Mouse (Mus musculus) left cerebral cortex, adult 11 months (tissue): ENCODE measurements around the gene Dyrk1a.

Source experiments
- DNase-seq: peaks from one replicate; pipeline ENCODE4 v3.0.0; 2022; ENCODE audit warnings: low spot score

The Dyrk1a gene

DNA sequence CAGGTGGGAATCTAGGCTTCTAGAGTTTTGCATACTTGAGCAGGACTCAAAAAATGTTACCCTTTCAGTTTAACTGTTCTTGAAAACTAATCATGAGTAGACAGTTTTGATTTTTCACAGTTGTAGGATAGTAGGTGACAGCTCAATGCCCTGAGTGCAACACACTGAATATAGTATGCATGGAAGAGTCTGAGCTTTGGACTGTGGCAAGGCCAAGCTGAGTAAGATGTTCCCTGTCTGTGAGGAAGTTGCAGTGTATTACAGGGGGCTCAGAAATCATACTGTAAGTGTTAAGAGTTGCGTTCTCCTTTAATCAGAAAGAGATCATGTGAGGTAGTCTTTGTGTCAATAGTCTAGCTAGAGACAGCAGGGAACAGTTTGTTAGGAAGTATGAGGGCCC is 20.4 kb downstream of the Dyrk1a start:
- no peak for DNase-seq

DNA sequence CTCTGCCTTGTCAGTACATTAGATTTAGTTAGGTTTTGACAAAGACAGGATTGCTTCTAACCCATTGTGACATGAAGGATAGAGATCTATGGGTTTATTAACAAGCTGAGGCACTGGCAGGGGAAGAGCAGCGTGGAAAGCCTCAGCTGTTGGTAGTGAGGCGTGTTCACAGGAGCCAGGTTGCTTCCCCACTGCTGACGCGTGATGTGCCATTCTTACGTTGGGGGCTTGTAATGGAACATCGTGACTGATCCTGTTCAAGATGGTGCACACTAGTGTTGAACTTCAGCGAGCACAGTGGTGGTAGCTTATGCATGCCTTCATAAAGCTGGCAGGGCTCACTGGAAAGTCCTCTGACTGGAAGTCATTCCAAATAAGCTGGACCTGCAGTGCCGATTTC is 21.2 kb downstream of the Dyrk1a start:
- no peak for DNase-seq

GRCm38 (mm10) chr16:94591536-94591935 is 21.7 kb downstream of the Dyrk1a start:
- no peak for DNase-seq

DNA sequence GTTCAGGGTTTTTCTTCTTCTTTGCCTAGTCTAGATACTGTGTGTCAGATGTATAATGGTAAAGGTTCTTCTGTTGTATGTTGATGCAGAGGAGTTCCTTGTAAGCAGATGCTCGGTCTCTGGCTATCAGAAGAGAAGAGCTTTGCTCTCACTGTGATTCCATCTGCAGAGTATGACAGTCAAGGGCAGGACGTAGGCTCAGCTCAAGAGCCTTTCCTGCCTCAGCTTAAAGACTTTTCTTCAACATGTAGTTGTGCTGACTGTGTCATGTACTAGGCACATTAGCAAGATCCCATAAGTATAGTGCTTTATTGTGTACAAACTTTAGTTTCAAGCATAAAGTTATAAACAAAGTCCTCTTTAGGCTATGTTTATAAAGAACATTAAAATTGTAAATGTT is 26.8 kb downstream of the Dyrk1a start:
- no peak for DNase-seq

DNA sequence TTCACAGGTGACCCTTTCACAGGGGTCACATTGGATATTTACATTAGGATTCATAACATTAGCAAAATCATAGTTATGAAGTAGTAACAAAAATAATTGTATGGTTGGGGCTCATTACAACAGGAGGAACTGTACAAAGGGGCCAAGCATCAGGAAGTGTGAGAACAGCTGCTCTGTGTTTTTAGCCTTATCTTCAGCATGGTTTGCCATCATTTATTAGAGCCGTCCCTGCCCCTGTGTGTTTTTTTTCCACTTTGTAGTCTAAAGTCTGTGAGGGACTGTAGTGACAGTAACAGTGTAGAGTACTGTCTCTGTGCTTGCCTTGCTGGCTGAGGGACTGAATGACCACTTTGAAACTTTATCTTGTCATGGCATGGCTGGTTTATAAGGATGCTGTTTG is 27.8 kb downstream of the Dyrk1a start:
- DNase-seq = no peak

- no peak for DNase-seq
Measured at GRCm38 (mm10) chr16:94599977-94600724, 30.3 kb downstream of the Dyrk1a start.

- no peak for DNase-seq
Measured at GRCm38 (mm10) chr16:94601089-94601488, 31.3 kb downstream of the Dyrk1a start.

GRCm38 (mm10) chr16:94601540-94601953 is 31.7 kb downstream of the Dyrk1a start:
- DNase-seq = peak; percentile 32

GRCm38 (mm10) chr16:94602188-94602587 is 32.4 kb downstream of the Dyrk1a start:
- no peak for DNase-seq

DNA sequence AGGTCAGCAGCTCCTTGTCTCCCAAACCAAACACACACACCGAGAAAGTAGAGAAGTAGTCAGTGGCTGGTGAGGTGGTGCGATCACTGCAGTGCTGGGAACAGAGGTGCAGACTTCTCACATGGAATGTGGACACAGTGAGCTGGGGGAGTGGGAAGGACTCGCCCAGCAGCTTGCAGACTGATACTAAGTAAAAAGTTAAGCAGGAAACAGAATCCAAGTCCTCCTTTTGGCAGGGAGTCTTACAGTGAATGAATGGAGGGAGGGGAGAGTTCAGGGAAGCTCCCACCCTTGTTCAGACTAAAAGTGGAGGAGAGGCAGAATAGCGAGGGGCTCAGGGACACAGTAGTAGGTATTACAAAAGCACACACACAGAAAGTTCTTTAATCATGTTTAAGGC is 32.9 kb downstream of the Dyrk1a start:
- no peak for DNase-seq

DNA sequence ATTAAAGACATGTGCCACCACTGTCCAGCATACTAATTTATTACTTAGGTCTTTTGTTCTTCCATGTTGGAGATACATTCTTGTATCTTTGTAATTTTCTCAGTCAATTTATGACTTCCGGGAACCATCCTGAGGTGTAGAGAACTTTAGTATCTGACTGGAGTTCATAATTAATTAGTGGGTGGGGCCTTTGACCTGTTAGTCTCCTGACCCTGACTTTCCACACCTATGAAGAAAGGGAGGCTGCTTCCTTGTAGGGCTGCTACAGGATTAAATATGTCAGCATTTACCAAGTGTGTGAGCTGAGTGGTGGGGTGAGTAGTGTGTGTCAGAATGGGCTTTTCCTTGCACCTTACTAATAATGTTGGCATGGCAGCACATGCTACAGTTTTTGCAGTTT is 36.4 kb downstream of the Dyrk1a start:
- no peak for DNase-seq

DNA sequence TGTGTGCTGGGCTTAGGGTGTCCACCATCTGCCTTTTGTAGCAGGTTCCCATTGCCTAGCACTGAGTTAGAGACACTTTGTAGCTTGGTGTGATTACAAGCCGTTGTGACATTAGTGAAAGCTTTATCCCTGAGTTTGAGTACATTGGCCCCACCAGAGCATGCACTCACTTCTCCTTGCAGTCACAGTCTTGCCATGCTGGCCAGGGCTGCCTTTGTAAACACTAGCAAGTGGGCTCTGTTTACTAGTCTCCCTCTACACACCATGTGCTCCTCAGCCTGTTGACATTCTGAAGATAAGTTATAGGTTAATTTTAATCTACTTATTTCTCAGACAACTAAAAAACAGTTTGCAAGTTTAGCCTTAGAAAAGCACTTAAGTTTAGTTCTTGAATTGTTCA is 37.7 kb downstream of the Dyrk1a start:
- no peak for DNase-seq

DNA sequence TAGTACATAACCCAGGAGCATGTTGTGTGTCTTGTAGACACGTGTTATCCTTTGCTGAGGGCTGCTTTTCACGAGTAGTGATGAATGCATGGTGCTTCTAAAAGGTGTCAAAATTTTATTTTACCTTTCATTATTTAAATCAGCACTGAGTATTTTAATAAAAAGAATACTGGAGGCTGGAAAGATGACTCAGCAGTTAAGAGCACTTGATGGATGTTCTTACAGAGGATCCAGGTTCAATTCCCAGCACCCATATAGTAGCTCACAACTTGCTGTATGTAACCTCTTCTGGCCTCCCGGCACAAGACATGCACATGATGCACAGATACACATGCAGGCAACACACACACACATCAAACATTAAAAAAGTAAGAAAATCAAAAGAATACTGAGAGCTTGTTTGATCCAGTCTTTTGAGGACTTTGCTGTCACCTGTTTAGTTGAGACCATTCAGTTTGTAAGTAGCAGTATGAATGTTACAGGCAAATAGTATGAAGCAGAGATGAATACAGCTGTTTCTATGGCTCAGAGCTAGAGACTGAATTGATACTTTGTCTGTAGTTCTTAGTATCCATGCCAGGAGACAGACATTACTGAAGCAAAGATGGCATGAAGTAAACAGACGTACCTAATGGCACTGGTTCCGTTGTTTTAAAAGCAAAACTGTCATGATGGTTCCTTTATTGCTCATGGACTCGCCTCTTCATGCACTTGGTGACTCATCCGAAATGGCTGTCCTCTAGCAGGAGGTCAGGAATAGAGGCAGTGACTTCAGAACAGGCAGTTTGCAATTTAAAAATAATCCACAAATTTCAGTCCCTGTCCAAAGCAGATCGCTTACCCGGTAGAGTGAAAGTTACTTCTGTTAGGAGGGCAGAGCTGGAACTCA is 39.1 kb downstream of the Dyrk1a start:
- no peak for DNase-seq

- DNase-seq = no peak
Measured at GRCm38 (mm10) chr16:94612573-94612972, 42.8 kb downstream of the Dyrk1a start.

DNA sequence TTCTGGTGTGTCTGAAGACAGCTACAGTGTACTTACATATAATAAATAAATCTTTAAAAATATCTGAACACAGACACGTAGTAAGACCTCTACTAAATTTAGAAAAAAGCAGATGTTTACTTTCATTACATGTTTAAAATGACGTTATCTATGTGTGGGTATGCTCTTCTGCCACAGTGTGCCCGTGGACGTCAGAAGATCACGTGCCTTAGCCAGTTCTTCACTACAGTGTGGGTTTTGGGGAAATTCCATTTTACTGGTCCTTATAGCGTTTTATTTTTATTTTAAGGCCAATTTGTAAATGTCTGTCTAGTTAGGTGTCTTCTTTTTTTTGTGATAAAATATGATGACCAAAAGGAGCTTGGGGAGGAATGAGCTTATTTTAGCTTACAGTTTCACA is 47.4 kb downstream of the Dyrk1a start:
- no peak for DNase-seq

- DNase-seq = peak; percentile 55
Measured at GRCm38 (mm10) chr16:94618543-94618942, 48.7 kb downstream of the Dyrk1a start.

DNA sequence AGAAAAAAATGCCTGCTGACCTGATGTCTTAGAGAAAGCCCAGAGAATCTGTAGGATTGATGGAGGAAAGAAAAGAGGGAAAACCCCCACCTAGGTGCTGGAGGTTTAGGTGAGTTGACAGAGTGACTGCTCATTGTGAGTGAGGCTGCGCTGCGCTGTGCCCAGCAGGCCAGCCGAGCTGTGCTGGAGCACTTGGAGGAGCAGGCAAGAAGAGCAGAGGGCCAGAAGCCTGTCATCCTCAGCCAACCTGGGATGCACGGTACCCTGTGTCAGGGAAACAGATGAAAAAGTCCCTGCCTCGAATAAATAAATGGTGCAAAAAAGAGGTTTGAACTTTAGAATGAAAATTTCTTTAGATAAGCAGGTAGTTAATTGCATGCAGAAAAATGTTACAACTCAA is 49.5 kb downstream of the Dyrk1a start:
- DNase-seq = no peak

DNA sequence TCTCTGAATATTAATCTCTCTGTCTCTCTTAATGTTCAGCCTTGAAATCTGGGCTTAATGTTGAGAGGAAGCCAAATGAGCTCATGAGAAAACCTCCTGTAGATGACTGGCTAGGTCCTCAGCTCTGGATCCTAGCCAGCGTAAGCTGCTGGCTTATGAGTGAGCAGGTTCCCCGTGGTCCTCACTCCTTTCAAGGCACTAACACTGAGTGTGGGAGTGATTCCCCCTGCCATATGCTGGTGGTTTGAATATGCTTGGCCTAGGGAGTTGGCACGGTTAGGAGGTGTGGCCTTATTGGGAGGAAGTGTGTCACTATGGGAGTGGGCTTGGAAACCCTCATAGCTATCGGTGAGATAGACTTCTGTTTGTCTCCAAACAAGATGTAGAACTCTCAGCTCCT is 55.1 kb downstream of the Dyrk1a start:
- DNase-seq = no peak

DNA sequence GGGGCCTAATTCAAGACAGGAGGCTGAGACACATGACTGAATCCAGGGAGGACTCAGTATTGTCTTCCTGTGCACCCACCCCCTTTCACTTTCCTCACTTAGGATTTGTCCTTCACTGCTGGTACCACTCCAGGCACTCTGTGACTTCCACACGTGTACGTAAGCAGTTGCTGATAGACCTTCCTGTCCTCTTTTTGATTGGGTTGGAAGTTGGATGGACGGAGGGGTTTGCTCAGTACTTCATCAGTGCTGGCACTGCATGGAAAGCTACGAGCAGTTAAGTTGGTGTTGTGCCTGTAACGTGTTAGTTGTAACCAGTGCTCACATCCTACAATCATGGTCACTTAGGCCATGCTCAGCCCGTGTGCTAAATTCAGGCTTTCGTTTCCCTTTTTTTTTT is 55.8 kb downstream of the Dyrk1a start:
- no peak for DNase-seq

- no peak for DNase-seq
Measured at GRCm38 (mm10) chr16:94627736-94628135, 57.9 kb downstream of the Dyrk1a start.

DNA sequence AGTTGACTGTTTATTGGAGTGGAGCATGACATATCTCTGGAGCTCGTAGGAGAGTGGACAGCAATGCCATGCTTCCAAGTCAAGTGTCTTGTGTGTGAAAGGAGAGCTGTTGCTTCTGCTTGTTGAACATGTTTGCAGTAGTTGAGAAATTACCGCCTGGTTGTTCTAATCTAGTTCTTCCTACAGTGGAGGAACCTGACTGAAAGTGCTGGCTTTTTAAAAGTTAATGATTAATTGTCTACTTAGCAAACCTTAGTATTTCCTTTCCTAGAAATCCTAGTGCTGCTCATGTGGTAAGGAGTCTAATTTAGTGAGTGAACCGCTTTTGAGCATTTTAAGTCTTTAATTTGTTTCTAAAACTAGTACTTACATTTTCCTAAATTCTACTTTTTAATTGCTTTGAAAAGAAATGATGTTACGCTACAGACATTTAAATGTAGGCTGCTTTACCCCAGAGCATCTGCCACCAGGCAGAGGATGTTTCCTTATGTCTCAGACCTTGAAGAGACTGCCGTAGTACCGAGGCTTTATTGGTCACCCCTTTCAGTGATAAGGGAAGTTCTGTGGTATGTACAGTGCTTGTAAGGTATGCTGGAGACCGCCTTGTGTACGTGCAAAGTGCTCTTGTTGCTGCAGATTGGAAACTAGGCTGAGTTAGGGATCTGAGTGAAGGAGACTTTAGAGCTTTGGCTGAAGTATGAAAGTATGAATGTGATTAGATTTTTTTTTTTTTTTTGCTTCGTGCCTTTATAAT is 59.3 kb downstream of the Dyrk1a start:
- no peak for DNase-seq

- peak; percentile 55 for DNase-seq
Measured at GRCm38 (mm10) chr16:94631984-94632383, 62.2 kb downstream of the Dyrk1a start.
